Mouse (Mus musculus) liver, adult 2 months (tissue): ENCODE measurements around the gene Strn4.

ENCODE experiments used
- CTCF ChIP-seq: fragments of 200-500 bp; IDR thresholded peaks from 2 replicates; pipeline ENCODE4 v1.5.1; 2011; ENCODE audit warnings: low read depth, low read length, control low read depth
- POLR2A ChIP-seq: fragments of 200-500 bp; IDR thresholded peaks from 2 replicates; pipeline ENCODE4 v1.6.1; 2011; ENCODE audit warnings: low read length, control low read depth; ENCODE audit not compliant: insufficient read depth; ENCODE audit errors: extremely low read depth

DNA sequence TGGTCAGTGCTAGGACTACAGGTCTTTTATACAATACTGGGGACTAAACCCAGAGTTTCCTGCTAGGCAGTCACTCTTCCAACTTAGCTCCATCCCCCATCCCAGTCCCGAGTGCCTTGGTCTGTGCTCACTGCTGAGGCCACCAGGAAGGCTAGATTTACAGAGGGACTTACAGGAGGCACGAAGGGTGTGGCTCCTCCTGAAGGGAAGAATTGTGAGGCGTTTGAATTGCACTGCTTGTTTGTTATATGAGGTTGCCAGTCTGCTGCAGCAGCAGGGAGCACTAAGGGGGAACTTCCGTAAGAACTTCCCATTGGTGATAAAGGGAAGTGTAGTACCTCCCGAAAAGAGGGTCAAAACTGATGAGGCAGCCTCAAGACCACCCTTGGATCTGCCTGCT lies 64.9 kb downstream of the Strn4 start:
- no peak for TF ChIP-seq CTCF
- no peak for TF ChIP-seq POLR2A
